Mouse (Mus musculus): ENCODE data around the gene Gm17387. TPM values are rescaled to one million over a fixed set of nuclear protein-coding genes. Genes with fewer than 3 reads are reported as not detected.
A peak's percentile ranks its signal among the peaks of the same experiment; 100 is the strongest.

Gene Gm17387
- polyA plus RNA-seq, 1 experiment = not detected

- no peak for TF ChIP-seq CTCF (IDR thresholded peaks at IDR 0.05; ENCODE audit: insufficient read depth, low read length)
- no peak for TF ChIP-seq POLR2A (IDR thresholded peaks at IDR 0.05; ENCODE audit: borderline replicate concordance, extremely low read depth, low read depth, low read length)
- whole genome bisulfite sequencing = 54% methylated on average over 11 of the region's 11 CpGs
- DNase-seq = no peak
Measured at GRCm38 (mm10) chr7:140998853-140999700, 29.9 kb upstream of the Gm17387 start.

DNA sequence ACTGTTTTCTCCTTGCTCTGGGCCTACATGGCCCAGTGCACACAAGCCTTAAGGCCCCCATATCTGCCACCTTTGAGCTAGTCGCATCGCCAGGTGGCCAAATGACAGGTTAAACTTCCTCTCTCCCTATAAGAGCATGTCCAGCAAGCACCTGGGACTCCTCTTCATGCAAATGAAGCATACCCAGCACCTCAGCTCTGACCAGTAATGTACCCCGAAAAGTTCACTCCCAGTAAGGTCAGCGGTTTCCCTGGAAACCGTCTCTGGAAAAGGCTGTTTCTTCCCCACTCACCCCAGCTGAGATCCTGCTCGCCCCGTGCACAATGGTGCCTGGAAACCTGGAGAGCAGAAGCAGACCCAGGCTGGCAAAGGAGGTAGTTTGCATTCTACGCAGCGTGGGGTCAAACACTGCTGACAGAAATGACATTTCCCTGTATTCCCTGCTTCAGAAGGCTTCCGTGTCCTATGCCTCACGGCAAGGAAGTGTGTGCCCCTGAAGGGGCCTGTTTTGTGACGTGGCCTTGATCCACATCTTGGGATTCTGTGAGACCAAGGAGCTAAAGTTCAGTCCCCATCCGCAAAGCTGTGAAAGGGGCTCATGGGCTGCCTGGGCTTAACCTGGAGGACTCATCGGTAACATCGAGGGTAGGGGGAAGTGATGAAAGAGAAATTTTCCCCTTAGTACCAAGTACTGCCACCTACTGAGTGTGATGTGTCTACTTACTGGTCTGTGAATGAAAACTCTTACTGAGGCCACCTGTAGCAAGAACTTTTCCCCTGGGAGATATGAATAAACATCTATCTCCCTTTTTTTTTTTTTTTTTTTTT lies 27.8 kb upstream of the Gm17387 start:
- no peaks in the 10 kb centered on the region for H3K4me1 ChIP-seq (ENCODE audit: control insufficient read depth, insufficient read depth, low read length)
- 76% methylated on average over 15 of the region's 15 CpGs for WGBS
- no peak for TF ChIP-seq CTCF (IDR thresholded peaks at IDR 0.05; ENCODE audit: insufficient read depth, low read length)
- no peak for TF ChIP-seq POLR2A (IDR thresholded peaks at IDR 0.05; ENCODE audit: borderline replicate concordance, extremely low read depth, low read depth, low read length)

More at GRCm38 (mm10) chr7:140998853-140999700, 29.9 kb upstream of the Gm17387 start:
- Histone ChIP-seq H3K4me1 (ENCODE audit: control insufficient read depth, insufficient read depth, low read length) (no peaks in the 10 kb centered on the region), H3K4me3 (replicated peaks; ENCODE audit: extremely low read depth, low read depth, low read length) (no peak overlapping the region)

GRCm38 (mm10) chr7:141003248-141004010 lies 25.5 kb upstream of the Gm17387 start:
- WGBS = 64% methylated on average over 5 of the region's 5 CpGs
- no peak for DNase-seq

More for the DNA sequence above, 27.8 kb upstream of the Gm17387 start:
- H3K4me3 ChIP-seq (replicated peaks; ENCODE audit: extremely low read depth, low read depth, low read length) = no peak overlapping the region
- no peak for DNase-seq

GRCm38 (mm10) chr7:141006446-141006845 lies 22.5 kb upstream of the Gm17387 start:
- 77% methylated on average over 6 of the region's 6 CpGs for WGBS
- no peak for DNase-seq
- Histone ChIP-seq H3K4me3 (replicated peaks; ENCODE audit: extremely low read depth, low read depth, low read length) (no peak overlapping the region), H3K4me1 (ENCODE audit: control insufficient read depth, insufficient read depth, low read length) (no peaks in the 10 kb centered on the region; the same call in 1 of the 2 replicates)
- TF ChIP-seq CTCF (IDR thresholded peaks at IDR 0.05; ENCODE audit: insufficient read depth, low read length) (no peak), POLR2A (IDR thresholded peaks at IDR 0.05; ENCODE audit: borderline replicate concordance, extremely low read depth, low read depth, low read length) (no peak)

More at GRCm38 (mm10) chr7:141003248-141004010, 25.5 kb upstream of the Gm17387 start:
- Histone ChIP-seq H3K4me3 (replicated peaks; ENCODE audit: extremely low read depth, low read depth, low read length) (no peak overlapping the region), H3K4me1 (ENCODE audit: control insufficient read depth, insufficient read depth, low read length) (no peaks in the 10 kb centered on the region)
- TF ChIP-seq POLR2A (IDR thresholded peaks at IDR 0.05; ENCODE audit: borderline replicate concordance, extremely low read depth, low read depth, low read length) (no peak), CTCF (IDR thresholded peaks at IDR 0.05; ENCODE audit: insufficient read depth, low read length) (no peak)

GRCm38 (mm10) chr7:141006914-141007313 lies 22.0 kb upstream of the Gm17387 start:
- H3K4me1 ChIP-seq (ENCODE audit: control insufficient read depth, insufficient read depth, low read length) = no peaks in the 10 kb centered on the region; the same call in 1 of the 2 replicates
- TF ChIP-seq CTCF (IDR thresholded peaks at IDR 0.05; ENCODE audit: insufficient read depth, low read length) = no peak
- no peak for TF ChIP-seq POLR2A (IDR thresholded peaks at IDR 0.05; ENCODE audit: borderline replicate concordance, extremely low read depth, low read depth, low read length)
- no peak overlapping the region for H3K4me3 ChIP-seq (replicated peaks; ENCODE audit: extremely low read depth, low read depth, low read length)
- DNase-seq = no peak
- WGBS = 49% methylated on average over 5 of the region's 5 CpGs

DNA sequence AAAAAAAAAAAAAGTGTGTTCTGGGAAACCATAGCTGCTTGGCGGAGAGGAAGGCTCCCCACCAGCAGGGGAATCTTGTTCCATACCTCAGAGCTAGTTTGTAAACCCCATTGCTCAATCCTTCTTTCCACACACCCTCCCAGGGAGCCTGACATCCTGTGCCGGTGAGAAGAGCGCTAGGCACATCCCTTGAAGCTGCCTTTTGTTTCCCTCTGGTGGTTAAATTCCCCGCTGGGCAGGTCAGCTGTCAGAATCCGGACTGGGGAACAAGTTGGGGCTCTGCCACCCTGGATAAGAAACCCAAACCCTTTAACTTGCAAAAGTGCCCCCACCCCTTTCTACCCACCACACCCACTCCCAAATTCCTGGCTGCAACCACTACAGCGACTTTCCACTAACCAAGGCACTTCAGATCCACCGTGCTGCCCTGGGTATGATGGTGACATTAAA lies 20.6 kb upstream of the Gm17387 start:
- Histone ChIP-seq H3K4me3 (replicated peaks; ENCODE audit: extremely low read depth, low read depth, low read length) (no peak overlapping the region), H3K4me1 (ENCODE audit: control insufficient read depth, insufficient read depth, low read length) (no peaks in the 10 kb centered on the region; the same call in 1 of the 2 replicates)
- peak; percentile 51 for DNase-seq
- 13% methylated on average over 7 of the region's 7 CpGs for whole genome bisulfite sequencing
- peak; percentile 43; the same call in 1 of the 2 replicates for TF ChIP-seq CTCF (IDR thresholded peaks at IDR 0.05; ENCODE audit: insufficient read depth, low read length)
- no peak for TF ChIP-seq POLR2A (IDR thresholded peaks at IDR 0.05; ENCODE audit: borderline replicate concordance, extremely low read depth, low read depth, low read length)

DNA sequence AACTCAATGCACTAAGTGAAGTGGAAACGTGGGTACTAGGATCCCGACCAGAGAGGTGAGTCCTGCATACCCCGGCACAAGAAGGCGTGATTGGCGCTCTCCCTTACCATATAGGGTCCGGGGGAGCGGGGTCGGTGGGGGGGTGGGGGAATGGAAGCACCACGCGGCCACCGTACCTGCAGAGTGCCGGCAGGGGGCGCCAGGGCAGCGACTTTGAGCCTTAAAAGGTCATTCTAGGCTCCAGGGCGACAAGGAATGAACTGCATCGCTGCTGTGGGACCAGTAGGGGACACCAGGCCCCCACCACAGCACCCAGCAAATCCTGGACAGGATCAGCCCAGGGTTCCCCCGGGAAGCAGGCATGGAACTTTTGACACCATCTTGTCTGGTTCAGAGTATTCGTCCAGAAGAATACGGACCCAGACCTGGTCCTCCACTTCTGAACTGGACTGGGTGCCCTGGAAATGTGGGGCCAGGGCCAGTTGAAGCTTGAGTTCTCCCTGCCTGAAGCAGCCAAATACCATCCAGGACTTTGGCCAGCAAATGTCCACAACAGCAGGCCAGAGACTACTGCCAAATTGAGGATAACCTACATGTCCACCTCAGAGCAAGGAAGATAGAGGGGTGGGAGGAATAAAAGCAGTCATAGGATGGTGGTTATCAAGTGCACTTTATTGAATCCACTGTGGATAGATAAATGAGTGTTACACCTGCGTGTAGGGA lies 19.8 kb upstream of the Gm17387 start:
- DNase-seq = peak; percentile 78
- 5% methylated on average over 20 of the region's 20 CpGs for WGBS
- Histone ChIP-seq H3K4me1 (ENCODE audit: control insufficient read depth, insufficient read depth, low read length) (no peaks in the 10 kb centered on the region; the same call in 1 of the 2 replicates), H3K4me3 (replicated peaks; ENCODE audit: extremely low read depth, low read depth, low read length) (peak overlapping the region; percentile 93)
- TF ChIP-seq POLR2A (IDR thresholded peaks at IDR 0.05; ENCODE audit: borderline replicate concordance, extremely low read depth, low read depth, low read length) (peak; percentile 47; the same call in 1 of the 2 replicates), CTCF (IDR thresholded peaks at IDR 0.05; ENCODE audit: insufficient read depth, low read length) (peak; percentile 94)

DNA sequence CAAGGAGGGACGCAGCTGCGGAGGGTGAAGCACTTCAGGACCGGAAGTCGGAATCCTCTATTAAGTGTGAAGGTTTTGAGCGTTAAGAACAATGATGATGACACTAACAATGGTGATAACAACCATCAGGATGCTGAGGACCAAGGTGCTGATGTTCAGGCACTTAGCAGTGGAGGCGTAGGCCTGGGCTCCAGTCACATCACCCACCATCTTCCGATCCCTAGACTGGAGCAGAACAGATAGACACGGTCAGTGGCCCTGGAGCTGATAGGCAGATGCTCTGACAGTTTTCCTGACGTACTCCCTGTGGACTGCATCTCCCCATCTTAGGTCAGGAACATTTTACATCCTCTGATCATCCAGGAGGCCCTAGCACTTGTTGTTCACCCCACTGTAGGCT lies 19.3 kb upstream of the Gm17387 start:
- Histone ChIP-seq H3K4me3 (replicated peaks; ENCODE audit: extremely low read depth, low read depth, low read length) (peak overlapping the region; percentile 93), H3K4me1 (ENCODE audit: control insufficient read depth, insufficient read depth, low read length) (no peaks in the 10 kb centered on the region; the same call in 1 of the 2 replicates)
- peak; percentile 21 for DNase-seq
- WGBS = 49% methylated on average over 9 of the region's 9 CpGs
- TF ChIP-seq POLR2A (IDR thresholded peaks at IDR 0.05; ENCODE audit: borderline replicate concordance, extremely low read depth, low read depth, low read length) (no peak; the same call in 1 of the 2 replicates), CTCF (IDR thresholded peaks at IDR 0.05; ENCODE audit: insufficient read depth, low read length) (no peak)
